Mouse (Mus musculus): Measurements from ENCODE around the gene Stxbp5. TPM values are rescaled to one million over a fixed set of nuclear protein-coding genes. Genes with fewer than 3 reads are reported as not detected.

Gene Stxbp5
- total and polyA plus RNA-seq, 3 experiments: 12.3 to 82.2 (median 19.6) TPM

- no peak overlapping the region for H3K4me3 ChIP-seq (ENCODE audit: control insufficient read depth in 1 of 2, insufficient read depth in 1 of 2, low read depth in 2 of 2, low read length in 2 of 2)
- H3K79me2 ChIP-seq (ENCODE audit: control insufficient read depth, insufficient read depth, low read length, poor library complexity): peaks cover 35% of the 10 kb centered on the region
- no peaks in the 10 kb centered on the region for H3K9me3 ChIP-seq (replicated peaks; ENCODE audit: insufficient read depth, low read length)
- H3K9ac ChIP-seq (ENCODE audit: control insufficient read depth, low read depth, low read length, poor library complexity, severe bottlenecking): no peak overlapping the region
- H3K4me1 ChIP-seq (ENCODE audit: control insufficient read depth in 1 of 2, insufficient read depth in 2 of 2, low read length in 2 of 2): peaks cover 6 to 7% of the 10 kb centered on the region in 2 experiments; a peak in 3 of 4 replicates
- H3K36me3 ChIP-seq (ENCODE audit: control insufficient read depth in 1 of 2, insufficient read depth in 2 of 2, low read length in 2 of 2): peaks cover 2 to 14% of the 10 kb centered on the region in 2 experiments
- no peaks in the 10 kb centered on the region for H3K27me3 ChIP-seq (ENCODE audit: control insufficient read depth in 1 of 2, insufficient read depth in 2 of 2, low read length in 2 of 2)
- TF ChIP-seq JUND (IDR thresholded peaks at IDR 0.05; ENCODE audit: low read depth, low read length): no peak
- no peak for TF ChIP-seq RCOR1 (IDR thresholded peaks at IDR 0.05; ENCODE audit: low read depth, low read length)
- no peak for TF ChIP-seq MYC (IDR thresholded peaks at IDR 0.05; ENCODE audit: low read depth, low read length)
- no peak for TF ChIP-seq USF1 (IDR thresholded peaks at IDR 0.05; ENCODE audit: low read depth, low read length)
- no peak for TF ChIP-seq POLR2A (IDR thresholded peaks at IDR 0.05; ENCODE audit: control insufficient read depth in 1 of 2, insufficient read depth in 1 of 2, low read depth in 1 of 2, low read length in 2 of 2, poor library complexity in 1 of 2)
- no peak for TF ChIP-seq GATA1 (IDR thresholded peaks at IDR 0.05; ENCODE audit: low read depth, low read length)
- TF ChIP-seq SIN3A (IDR thresholded peaks at IDR 0.05; ENCODE audit: low read length): no peak
- no peak for TF ChIP-seq MEF2A (IDR thresholded peaks at IDR 0.05; ENCODE audit: extremely low read depth, insufficient replicate concordance, low read depth, low read length, poor library complexity, severe bottlenecking)
- no peak for TF ChIP-seq USF2 (IDR thresholded peaks at IDR 0.05; ENCODE audit: borderline replicate concordance in 1 of 2, insufficient read depth in 1 of 2, low read depth in 1 of 2, low read length in 2 of 2)
- no peak for TF ChIP-seq MYB (IDR thresholded peaks at IDR 0.05; ENCODE audit: low read depth, low read length)
- no peak for TF ChIP-seq GABPA (IDR thresholded peaks at IDR 0.05; ENCODE audit: low read depth, low read length)
- no peak for TF ChIP-seq EP300 (IDR thresholded peaks at IDR 0.05; ENCODE audit: low read depth in 1 of 2, low read length in 2 of 2)
- TF ChIP-seq MAZ (IDR thresholded peaks at IDR 0.05; ENCODE audit: low read depth, low read length): no peak
- no peak for TF ChIP-seq MXI1 (IDR thresholded peaks at IDR 0.05; ENCODE audit: low read depth, low read length)
- no peak for TF ChIP-seq NELFE (IDR thresholded peaks at IDR 0.05; ENCODE audit: low read depth, low read length)
- no peak for TF ChIP-seq MAX (IDR thresholded peaks at IDR 0.05; ENCODE audit: low read length)
- no peak overlapping the region for H3K27ac ChIP-seq (ENCODE audit: control insufficient read depth, low read depth, low read length)
- no peak for DNase-seq (ENCODE audit: low read depth, low spot score)
Observed at GRCm38 (mm10) chr10:9897852-9898251, 3.0 kb downstream of the Stxbp5 start.

DNA sequence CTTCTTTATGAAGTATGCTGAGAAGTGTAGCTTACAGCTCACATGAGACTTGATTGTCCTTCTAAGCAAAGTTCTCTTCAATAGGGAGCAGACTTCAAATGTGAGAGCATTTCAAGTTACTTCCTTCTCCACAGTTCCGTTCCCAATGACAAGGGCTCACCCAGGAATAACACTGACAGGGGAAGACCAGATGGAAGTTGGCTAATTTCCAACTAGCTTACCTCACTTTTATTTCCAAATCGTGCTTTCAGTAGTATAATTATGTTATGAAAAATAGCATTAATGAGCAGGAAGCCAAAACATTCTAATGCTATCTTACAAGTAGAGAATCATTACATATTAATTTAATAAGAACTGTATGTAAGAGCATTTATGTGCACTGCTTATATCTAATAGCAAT, 7.3 kb downstream of the Stxbp5 start:
- H3K9me3 ChIP-seq (replicated peaks; ENCODE audit: insufficient read depth, low read length): no peaks in the 10 kb centered on the region
- peaks cover 2 to 3% of the 10 kb centered on the region in 2 experiments for H3K36me3 ChIP-seq (ENCODE audit: control insufficient read depth in 1 of 2, insufficient read depth in 2 of 2, low read length in 2 of 2)
- H3K4me3 ChIP-seq (ENCODE audit: control insufficient read depth in 1 of 2, insufficient read depth in 1 of 2, low read depth in 2 of 2, low read length in 2 of 2): no peak overlapping the region
- H3K4me1 ChIP-seq (ENCODE audit: control insufficient read depth in 1 of 2, insufficient read depth in 2 of 2, low read length in 2 of 2): peaks cover 3 to 4% of the 10 kb centered on the region in 2 experiments; a peak in 2 of 4 replicates
- H3K27me3 ChIP-seq (ENCODE audit: control insufficient read depth in 1 of 2, insufficient read depth in 2 of 2, low read length in 2 of 2): no peaks in the 10 kb centered on the region
- no peak overlapping the region for H3K9ac ChIP-seq (ENCODE audit: control insufficient read depth, low read depth, low read length, poor library complexity, severe bottlenecking)
- TF ChIP-seq CHD2 (IDR thresholded peaks at IDR 0.05; ENCODE audit: low read length) (no peak), HCFC1 (IDR thresholded peaks at IDR 0.05; ENCODE audit: low read depth, low read length) (no peak), TBP (IDR thresholded peaks at IDR 0.05; ENCODE audit: low read depth, low read length) (no peak), UBTF (IDR thresholded peaks at IDR 0.05; ENCODE audit: borderline replicate concordance, insufficient read depth, low read depth, low read length) (no peak), SMC3 (IDR thresholded peaks at IDR 0.05; ENCODE audit: low read depth, low read length) (no peak), MEF2A (IDR thresholded peaks at IDR 0.05; ENCODE audit: extremely low read depth, insufficient replicate concordance, low read depth, low read length, poor library complexity, severe bottlenecking) (no peak)
- no peak for DNase-seq (ENCODE audit: low read depth, low spot score)
- peaks cover 15% of the 10 kb centered on the region for H3K79me2 ChIP-seq (ENCODE audit: control insufficient read depth, insufficient read depth, low read length, poor library complexity)
- no peak overlapping the region for H3K27ac ChIP-seq (ENCODE audit: control insufficient read depth, low read depth, low read length)

Data from MEL (cell line).